Mouse (Mus musculus): ENCODE measurements around the gene Rap1gap. TPM values are rescaled to one million over a fixed set of nuclear protein-coding genes. Genes with fewer than 3 reads are reported as not detected.

Gene Rap1gap
- polyA plus RNA-seq, 1 experiment: 109 TPM

GRCm38 (mm10) chr4:137663491-137663890 is 1.0 kb upstream of the Rap1gap start:
- peak; percentile 52 for DNase-seq (ENCODE audit: low read depth)

GRCm38 (mm10) chr4:137664980-137665675 is 602 bp downstream of the Rap1gap start:
- TF ChIP-seq CTCF (IDR thresholded peaks at IDR 0.05; ENCODE audit: borderline replicate concordance, extremely low read depth, insufficient read depth, insufficient read length) (no peak), POLR2A (IDR thresholded peaks at IDR 0.05; ENCODE audit: borderline replicate concordance, extremely low read depth, insufficient read depth, insufficient read length, poor library complexity, severe bottlenecking) (no peak)
- DNase-seq (ENCODE audit: low read depth): peak; percentile 32

More at GRCm38 (mm10) chr4:137663491-137663890, 1.0 kb upstream of the Rap1gap start:
- no peak for TF ChIP-seq POLR2A (IDR thresholded peaks at IDR 0.05; ENCODE audit: borderline replicate concordance, extremely low read depth, insufficient read depth, insufficient read length, poor library complexity, severe bottlenecking)
- TF ChIP-seq CTCF (IDR thresholded peaks at IDR 0.05; ENCODE audit: borderline replicate concordance, extremely low read depth, insufficient read depth, insufficient read length): no peak

- no peak for TF ChIP-seq CTCF (IDR thresholded peaks at IDR 0.05; ENCODE audit: borderline replicate concordance, extremely low read depth, insufficient read depth, insufficient read length)
- no peak for TF ChIP-seq POLR2A (IDR thresholded peaks at IDR 0.05; ENCODE audit: borderline replicate concordance, extremely low read depth, insufficient read depth, insufficient read length, poor library complexity, severe bottlenecking)
- no peak for DNase-seq (ENCODE audit: low read depth)
Measured at GRCm38 (mm10) chr4:137665791-137666190, 1.3 kb downstream of the Rap1gap start.

- TF ChIP-seq CTCF (IDR thresholded peaks at IDR 0.05; ENCODE audit: borderline replicate concordance, extremely low read depth, insufficient read depth, insufficient read length) (no peak), POLR2A (IDR thresholded peaks at IDR 0.05; ENCODE audit: borderline replicate concordance, extremely low read depth, insufficient read depth, insufficient read length, poor library complexity, severe bottlenecking) (no peak)
- peak; percentile 53 for DNase-seq (ENCODE audit: low read depth)
Measured at GRCm38 (mm10) chr4:137666283-137666957, 1.9 kb downstream of the Rap1gap start.

GRCm38 (mm10) chr4:137666958-137667345 is 2.4 kb downstream of the Rap1gap start:
- TF ChIP-seq POLR2A (IDR thresholded peaks at IDR 0.05; ENCODE audit: borderline replicate concordance, extremely low read depth, insufficient read depth, insufficient read length, poor library complexity, severe bottlenecking): no peak
- no peak for TF ChIP-seq CTCF (IDR thresholded peaks at IDR 0.05; ENCODE audit: borderline replicate concordance, extremely low read depth, insufficient read depth, insufficient read length)
- no peak for DNase-seq (ENCODE audit: low read depth)

- peak; percentile 60 for DNase-seq (ENCODE audit: low read depth)
- TF ChIP-seq POLR2A (IDR thresholded peaks at IDR 0.05; ENCODE audit: borderline replicate concordance, extremely low read depth, insufficient read depth, insufficient read length, poor library complexity, severe bottlenecking) (no peak), CTCF (IDR thresholded peaks at IDR 0.05; ENCODE audit: borderline replicate concordance, extremely low read depth, insufficient read depth, insufficient read length) (no peak)
Measured at GRCm38 (mm10) chr4:137667747-137668146, 3.2 kb downstream of the Rap1gap start.

GRCm38 (mm10) chr4:137671711-137672500 is 7.4 kb downstream of the Rap1gap start:
- no peak for DNase-seq (ENCODE audit: low read depth)
- TF ChIP-seq POLR2A (IDR thresholded peaks at IDR 0.05; ENCODE audit: borderline replicate concordance, extremely low read depth, insufficient read depth, insufficient read length, poor library complexity, severe bottlenecking) (no peak), CTCF (IDR thresholded peaks at IDR 0.05; ENCODE audit: borderline replicate concordance, extremely low read depth, insufficient read depth, insufficient read length) (no peak)

- DNase-seq (ENCODE audit: low read depth): peak; percentile 23
- TF ChIP-seq POLR2A (IDR thresholded peaks at IDR 0.05; ENCODE audit: borderline replicate concordance, extremely low read depth, insufficient read depth, insufficient read length, poor library complexity, severe bottlenecking): no peak
- no peak for TF ChIP-seq CTCF (IDR thresholded peaks at IDR 0.05; ENCODE audit: borderline replicate concordance, extremely low read depth, insufficient read depth, insufficient read length)
Measured at GRCm38 (mm10) chr4:137675566-137675965, 11.0 kb downstream of the Rap1gap start.

- peak; percentile 96 for TF ChIP-seq CTCF (IDR thresholded peaks at IDR 0.05; ENCODE audit: borderline replicate concordance, extremely low read depth, insufficient read depth, insufficient read length)
- no peak for TF ChIP-seq POLR2A (IDR thresholded peaks at IDR 0.05; ENCODE audit: borderline replicate concordance, extremely low read depth, insufficient read depth, insufficient read length, poor library complexity, severe bottlenecking)
- peak; percentile 81 for DNase-seq (ENCODE audit: low read depth)
Measured at GRCm38 (mm10) chr4:137676057-137676456, 11.5 kb downstream of the Rap1gap start.

GRCm38 (mm10) chr4:137676700-137677484 is 12.4 kb downstream of the Rap1gap start:
- peak; percentile 38 for DNase-seq (ENCODE audit: low read depth)
- TF ChIP-seq POLR2A (IDR thresholded peaks at IDR 0.05; ENCODE audit: borderline replicate concordance, extremely low read depth, insufficient read depth, insufficient read length, poor library complexity, severe bottlenecking) (no peak), CTCF (IDR thresholded peaks at IDR 0.05; ENCODE audit: borderline replicate concordance, extremely low read depth, insufficient read depth, insufficient read length) (no peak)
